Mouse (Mus musculus) small intestine, adult 2 months (tissue): ENCODE data around the gene Foxf2.

Source experiments
- CTCF ChIP-seq: fragments of 200-500 bp; IDR thresholded peaks from 2 replicates; pipeline ENCODE4 v1.5.1; 2012; ENCODE audit warnings: low read depth, mild to moderate bottlenecking, control low read depth, inconsistent platforms, low read length, moderate library complexity, mixed read lengths; ENCODE audit not compliant: insufficient replicate concordance, insufficient read length; ENCODE audit errors: extremely low read depth
- POLR2A ChIP-seq: fragments of 200-500 bp; IDR thresholded peaks from 2 replicates; pipeline ENCODE4 v1.6.1; 2012; ENCODE audit warnings: low read depth, mild to moderate bottlenecking, control low read depth, inconsistent platforms, low read length, moderate library complexity

DNA sequence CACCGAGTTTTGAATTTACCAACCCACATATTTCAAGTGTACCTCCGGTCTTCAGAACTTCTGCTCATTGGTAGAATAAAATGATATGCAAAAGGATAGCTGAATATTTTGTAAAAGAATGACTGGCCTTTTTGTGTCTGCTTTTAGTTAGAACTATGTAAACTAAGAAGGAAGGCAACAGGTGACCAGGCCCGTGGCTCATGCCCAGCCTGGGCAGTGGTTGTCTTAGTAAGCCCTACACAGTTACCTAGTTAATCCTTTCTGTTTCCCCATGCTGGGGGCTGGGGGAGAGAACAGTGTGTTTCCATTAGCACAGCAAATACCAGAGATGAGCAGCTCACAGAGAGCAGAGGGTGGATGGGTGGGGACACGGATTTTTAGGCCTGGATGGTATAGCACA is 7.6 kb downstream of the Foxf2 start:
- TF ChIP-seq CTCF (no peak), POLR2A (no peak)
